Mouse (Mus musculus) liver, postnatal 0 days (tissue): ENCODE results near the gene Gm8947. TPM values are rescaled to one million over a fixed set of nuclear protein-coding genes. Genes with fewer than 3 reads are reported as not detected.

Experiments
- ATAC-seq: fragments of 200-750 bp; cut with Nextera tagmentation; 2 replicates; pipeline ENCODE4 v1.8.0; 2017; ENCODE audit warnings: mild to moderate bottlenecking, moderate library complexity
- DNase-seq: peaks from one replicate; pipeline ENCODE4 v3.0.0-alpha.2; 2016
- H3K27ac ChIP-seq: fragments of 300-500 bp; sonication (generic); 2 replicates; pipeline ENCODE4 v1.5.1; 2014; ENCODE audit warnings: antibody characterized with exemption, moderate library complexity, mild to moderate bottlenecking, low read depth
- H3K27me3 ChIP-seq: fragments of 300-500 bp; sonication (generic); 2 replicates; pipeline ENCODE4 v1.6.1; 2014; ENCODE audit warnings: low read length, control low read depth, mixed read lengths; ENCODE audit not compliant: insufficient read depth
- H3K36me3 ChIP-seq: fragments of 300-500 bp; sonication (generic); replicated peaks from 2 replicates; pipeline ENCODE4 v1.6.1; 2014; ENCODE audit warnings: mild to moderate bottlenecking, control low read depth, low read length, moderate library complexity, mixed read lengths; ENCODE audit not compliant: insufficient read depth
- H3K4me1 ChIP-seq: fragments of 300-500 bp; sonication (generic); 2 replicates; pipeline ENCODE4 v1.6.1; 2014; ENCODE audit warnings: antibody characterized with exemption, mild to moderate bottlenecking, control low read depth; ENCODE audit not compliant: insufficient read depth
- H3K4me2 ChIP-seq: fragments of 300-500 bp; sonication (generic); 2 replicates; pipeline ENCODE4 v1.6.1; 2014; ENCODE audit warnings: low read depth, mild to moderate bottlenecking, low read length, moderate library complexity, mixed read lengths
- H3K4me3 ChIP-seq: fragments of 300-500 bp; sonication (generic); 2 replicates; pipeline ENCODE4 v1.5.1; 2014; ENCODE audit warnings: low read depth, low read length
- H3K9ac ChIP-seq: fragments of 300-500 bp; sonication (generic); replicated peaks from 2 replicates; pipeline ENCODE4 v1.6.1; 2014; ENCODE audit warnings: mild to moderate bottlenecking, moderate library complexity
- H3K9me3 ChIP-seq: fragments of 300-500 bp; sonication (generic); 2 replicates; pipeline ENCODE4 v1.6.1; 2016; ENCODE audit warnings: mild to moderate bottlenecking, control low read depth, low read length, mixed read lengths
- CTCF ChIP-seq: sonication (generic); IDR thresholded peaks from 2 replicates; pipeline ENCODE4 v1.5.1; 2016; ENCODE audit warnings: antibody characterized with exemption, low read depth
- EP300 ChIP-seq: IDR thresholded peaks from 2 replicates; pipeline ENCODE4 v1.6.1; 2016; ENCODE audit warnings: antibody characterized with exemption, low read depth, mild to moderate bottlenecking
- WGBS: fragments of 180-500 bp; shearing (Covaris S2); extraction: QIAGEN DNeasy Blood & Tissue Kit; methylation state at CpG from one replicate; pipeline ENCODE4 v1.1.7; 2014; ENCODE audit not compliant: insufficient replicate concordance; 5-methylcytosine and 5-hydroxymethylcytosine counted together
- polyA plus RNA-seq: library from polyadenylated mRNA; unstranded; fragments of >200 nt; fragmentation: Nextera tagmentation; extraction: Ambion mirVana; gene quantifications from 2 replicates; pipeline ENCODE4 v1.2.1, GENCODE M21; 2015

Gene Gm8947
- polyA plus RNA-seq, 1 experiment from 2014 or later: 0.28 TPM

DNA sequence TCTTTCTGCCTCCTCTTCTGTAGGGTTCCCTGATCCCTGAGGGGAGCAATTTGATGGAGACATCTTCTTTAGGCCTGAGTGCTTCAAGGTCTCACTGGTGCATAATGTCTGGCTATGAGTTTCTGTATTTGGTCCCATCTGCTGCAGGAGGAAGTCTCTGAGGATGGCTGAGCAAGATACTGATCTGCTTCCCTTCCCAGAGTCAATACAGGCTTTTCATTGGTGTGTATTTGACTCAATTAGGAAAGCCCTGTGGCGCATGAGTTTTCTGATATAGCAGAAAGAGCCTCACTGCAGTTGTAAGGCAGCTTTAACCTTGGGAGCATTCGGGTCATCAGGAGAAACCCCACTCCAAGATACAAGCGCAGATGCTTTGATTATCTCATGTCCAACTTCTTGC is 36.0 kb upstream of the Gm8947 start:
- Histone ChIP-seq H3K4me3 (no peak overlapping the region), H3K9me3 (no peaks in the 10 kb centered on the region), H3K9ac (no peak overlapping the region), H3K27me3 (no peaks in the 10 kb centered on the region), H3K36me3 (no peaks in the 10 kb centered on the region), H3K27ac (no peak overlapping the region), H3K4me1 (peaks cover 5% of the 10 kb centered on the region), H3K4me2 (no peak overlapping the region)
- no peak for TF ChIP-seq CTCF
- TF ChIP-seq EP300: no peak
- WGBS: 66% methylated on average over 3 of the region's 3 CpGs
- ATAC-seq: no peak
- no peak for DNase-seq

DNA sequence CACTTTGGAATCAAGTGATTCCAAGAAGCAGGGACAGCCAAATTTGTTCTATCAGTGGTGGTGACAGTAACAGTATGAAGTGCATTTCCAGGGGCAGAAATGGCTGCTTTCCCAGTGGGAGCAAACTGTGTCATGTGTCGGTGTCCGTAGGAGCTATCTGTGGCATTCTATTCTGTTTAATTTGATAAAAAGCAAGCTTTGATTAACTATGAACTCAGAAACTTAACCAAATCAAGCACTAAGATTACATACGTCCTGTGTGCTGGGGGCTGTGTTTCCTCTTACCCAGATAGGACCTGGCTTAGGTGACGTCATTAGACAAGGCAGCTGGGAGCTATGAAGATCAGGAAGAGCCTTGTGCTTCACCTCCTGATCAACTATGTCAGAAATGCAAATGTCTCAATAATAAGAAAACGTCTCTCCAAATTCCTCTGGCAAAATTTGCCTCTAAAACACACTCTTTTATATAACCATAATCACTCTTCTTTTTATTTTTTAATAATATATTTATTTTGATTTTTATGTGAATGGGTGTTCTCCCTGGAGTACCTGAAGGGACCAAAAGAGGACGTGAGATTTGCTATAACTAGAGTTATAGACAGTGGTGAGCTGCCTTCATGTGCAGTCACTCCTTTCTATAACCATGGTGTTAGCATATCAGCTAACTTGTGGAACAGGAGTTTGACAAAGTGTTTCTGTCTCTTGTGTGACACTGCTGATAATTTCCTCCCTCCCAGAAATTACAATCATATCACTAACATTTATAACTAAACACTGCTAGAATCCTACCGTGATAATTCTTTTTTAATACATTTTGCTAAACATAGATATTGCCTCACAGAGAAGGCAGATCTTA is 35.2 kb upstream of the Gm8947 start:
- H3K4me2 ChIP-seq: no peak overlapping the region
- TF ChIP-seq EP300: no peak
- no peak for TF ChIP-seq CTCF
- H3K9ac ChIP-seq: no peak overlapping the region
- DNase-seq: no peak
- H3K4me1 ChIP-seq: peaks cover 5% of the 10 kb centered on the region
- ATAC-seq: no peak
- no peaks in the 10 kb centered on the region for H3K9me3 ChIP-seq
- H3K27ac ChIP-seq: no peak overlapping the region
- H3K4me3 ChIP-seq: no peak overlapping the region
- no peaks in the 10 kb centered on the region for H3K36me3 ChIP-seq
- H3K27me3 ChIP-seq: no peaks in the 10 kb centered on the region
- 55% methylated on average over 7 of the region's 7 CpGs for WGBS

DNA sequence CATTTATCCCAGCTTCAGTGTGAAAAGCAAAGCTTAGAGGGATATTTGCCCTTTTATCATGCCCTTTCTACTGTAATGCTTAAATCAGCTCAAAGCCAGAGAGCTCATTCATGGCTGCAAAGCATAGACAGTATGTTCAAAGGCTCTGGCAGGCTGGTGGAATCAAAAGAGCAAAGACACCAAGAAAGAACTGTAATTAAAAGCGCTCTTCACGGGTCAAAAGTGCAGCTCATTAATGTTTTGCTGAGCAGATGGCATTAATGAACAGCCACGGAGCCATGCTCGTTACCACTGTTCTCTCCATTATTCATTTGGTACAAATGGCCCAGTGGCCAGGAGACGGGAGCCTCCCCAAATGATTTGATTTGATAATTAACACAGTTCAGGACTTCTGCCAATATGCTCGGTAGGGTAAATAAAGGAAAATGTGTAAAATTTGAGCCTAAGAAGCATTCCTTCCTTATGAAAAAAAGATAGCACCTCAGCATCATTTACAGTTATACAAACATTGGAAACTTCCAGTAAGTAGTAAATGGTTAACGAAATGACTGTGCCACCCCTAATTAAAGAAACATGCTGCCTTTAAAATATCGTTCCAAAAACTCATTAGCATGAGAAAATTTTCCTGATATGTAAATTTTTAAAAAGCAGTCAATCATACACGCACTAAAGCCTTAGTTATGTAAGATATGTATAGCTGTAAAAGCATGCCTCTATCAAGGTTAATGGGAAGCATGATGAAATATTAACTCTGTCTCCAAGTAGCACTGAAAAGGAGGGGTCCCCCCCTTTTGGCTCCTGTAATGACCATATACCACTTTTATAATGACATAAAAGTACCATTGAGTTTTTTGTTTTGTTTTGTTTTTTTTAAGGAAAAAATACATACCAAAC is 34.0 kb upstream of the Gm8947 start:
- WGBS: 70% methylated on average over 9 of the region's 9 CpGs
- Histone ChIP-seq H3K36me3 (no peaks in the 10 kb centered on the region), H3K9ac (no peak overlapping the region), H3K4me1 (peaks cover 5% of the 10 kb centered on the region), H3K9me3 (no peaks in the 10 kb centered on the region), H3K4me3 (no peak overlapping the region), H3K27ac (0 out of 2 replicates have a peak overlapping the region, but pooled peaks have one; percentile 5), H3K4me2 (no peak overlapping the region), H3K27me3 (no peaks in the 10 kb centered on the region)
- DNase-seq: no peak
- no peak for ATAC-seq
- TF ChIP-seq CTCF (no peak), EP300 (no peak)

DNA sequence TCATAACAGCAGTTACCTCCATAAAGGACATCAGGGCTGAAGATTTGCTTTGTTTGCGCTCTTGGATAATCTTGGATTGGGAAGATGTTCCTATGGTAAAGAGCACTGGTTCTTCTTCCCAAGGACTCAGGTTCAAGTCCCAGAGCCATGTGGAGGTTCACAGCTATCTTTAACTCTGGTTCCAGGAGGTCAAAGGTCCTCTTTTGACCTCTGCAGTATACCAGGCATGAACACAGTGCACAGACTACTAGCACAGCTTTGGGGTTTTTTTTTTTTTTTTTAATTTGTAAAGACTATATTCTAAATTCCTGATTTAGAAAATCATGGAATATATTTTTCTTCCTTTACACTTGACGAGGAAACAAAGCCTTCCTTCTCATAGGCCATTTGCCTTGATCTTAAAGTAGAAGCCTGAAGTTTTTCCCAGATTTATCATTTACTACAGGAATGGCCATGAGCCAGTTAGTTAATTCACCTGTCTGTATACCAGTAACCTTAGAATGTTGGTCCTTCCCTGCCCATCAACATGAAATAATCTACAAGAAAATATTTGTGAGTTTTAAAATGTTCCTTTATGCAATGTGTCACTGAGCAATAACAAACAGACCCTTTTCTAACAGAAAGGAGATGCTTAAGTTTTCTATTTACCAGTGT is 33.2 kb upstream of the Gm8947 start:
- Histone ChIP-seq H3K27me3 (no peaks in the 10 kb centered on the region), H3K4me1 (peaks cover 5% of the 10 kb centered on the region), H3K4me3 (no peak overlapping the region), H3K27ac (0 out of 2 replicates have a peak overlapping the region, but pooled peaks have one; percentile 5), H3K36me3 (no peaks in the 10 kb centered on the region), H3K4me2 (no peak overlapping the region), H3K9me3 (no peaks in the 10 kb centered on the region), H3K9ac (no peak overlapping the region)
- no peak for ATAC-seq
- 79% methylated on average over 2 of the region's 2 CpGs for WGBS
- no peak for DNase-seq
- TF ChIP-seq CTCF (no peak), EP300 (no peak)

DNA sequence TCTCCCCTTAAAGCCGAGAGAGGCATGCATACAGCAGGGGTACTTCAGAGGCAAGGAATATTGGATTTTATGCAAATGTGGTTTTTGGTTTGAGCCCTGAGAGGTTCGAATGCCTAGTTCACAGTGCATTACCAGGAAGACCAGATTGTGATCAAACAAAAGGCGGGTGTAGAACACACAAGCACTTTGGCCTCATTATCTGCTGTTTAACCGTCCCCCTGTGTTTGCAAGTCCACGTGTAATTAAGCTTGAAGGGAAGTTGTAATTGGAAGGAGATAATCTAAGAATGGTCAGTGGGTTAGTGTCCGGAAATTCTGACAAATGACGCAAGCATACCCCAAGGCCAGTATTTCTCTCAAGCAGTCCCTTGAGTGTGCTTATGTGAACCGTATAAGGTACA is 26.1 kb upstream of the Gm8947 start:
- Histone ChIP-seq H3K4me3 (no peak overlapping the region), H3K4me1 (peaks cover 9% of the 10 kb centered on the region), H3K36me3 (no peaks in the 10 kb centered on the region), H3K9me3 (no peaks in the 10 kb centered on the region), H3K9ac (no peak overlapping the region), H3K4me2 (no peak overlapping the region), H3K27ac (peak overlapping the region; percentile 80), H3K27me3 (no peaks in the 10 kb centered on the region)
- TF ChIP-seq EP300: no peak
- TF ChIP-seq CTCF: no peak
- peak; percentile 49; the same call in 1 of the 2 replicates for ATAC-seq
- DNase-seq: no peak
- WGBS: 30% methylated on average over 8 of the region's 8 CpGs
